Mouse (Mus musculus) megakaryocyte, embryonic 14.5 days (primary cell): ENCODE data around the gene Babam2.

Experiments
- FLI1 ChIP-seq: IDR thresholded peaks from 2 replicates; pipeline ENCODE4 v1.6.1; 2012; ENCODE audit warnings: low read length, inconsistent platforms, mixed read lengths
- GATA1 ChIP-seq: IDR thresholded peaks from 3 replicates; pipeline ENCODE4 v1.6.1; 2012; ENCODE audit warnings: mixed read lengths, low read length, inconsistent platforms, borderline replicate concordance

- TF ChIP-seq GATA1 = no peak
- TF ChIP-seq FLI1 = no peak
Measured at GRCm38 (mm10) chr5:32069566-32070169, 372.2 kb downstream of the Babam2 start.
